Mouse (Mus musculus) kidney, postnatal 25 days (tissue): ENCODE data around the gene Pp2d1.
"Not testable (repeated sequence)": the region's sequence is repeated elsewhere in the genome, so short reads cannot be mapped to it uniquely, and the experiment has no call there.

Experiments
- DNase-seq, 2 experiments: peaks; one replicate each; pipeline ENCODE4 v3.0.0; 2021; ENCODE audit warnings: mixed read lengths in 2 of 2

Pp2d1 gene

DNA sequence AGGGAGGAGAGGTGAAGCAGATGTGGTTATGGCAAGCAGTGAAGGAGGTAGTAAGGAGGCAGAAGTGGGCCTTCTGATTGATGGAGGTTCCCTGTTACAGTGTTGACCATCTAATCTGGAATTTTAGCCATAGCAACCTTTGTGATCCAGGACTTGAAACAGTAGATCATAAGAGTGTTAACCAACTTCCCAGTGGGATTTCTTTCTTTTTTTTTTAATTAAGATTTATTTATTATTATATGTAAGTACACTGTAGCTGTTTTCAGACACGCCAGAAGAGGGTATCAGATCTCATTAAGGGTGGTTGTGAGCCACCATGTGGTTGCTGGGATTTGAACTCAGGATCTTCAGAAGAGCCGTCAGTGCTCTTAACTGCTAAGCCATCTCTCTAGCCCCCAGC lies at the start of gene Pp2d1:
Gene Pp2d1, minus strand, starts transcription at position 101 of the 400 bp plus-strand sequence.
- not testable (repeated sequence) for DNase-seq

DNA sequence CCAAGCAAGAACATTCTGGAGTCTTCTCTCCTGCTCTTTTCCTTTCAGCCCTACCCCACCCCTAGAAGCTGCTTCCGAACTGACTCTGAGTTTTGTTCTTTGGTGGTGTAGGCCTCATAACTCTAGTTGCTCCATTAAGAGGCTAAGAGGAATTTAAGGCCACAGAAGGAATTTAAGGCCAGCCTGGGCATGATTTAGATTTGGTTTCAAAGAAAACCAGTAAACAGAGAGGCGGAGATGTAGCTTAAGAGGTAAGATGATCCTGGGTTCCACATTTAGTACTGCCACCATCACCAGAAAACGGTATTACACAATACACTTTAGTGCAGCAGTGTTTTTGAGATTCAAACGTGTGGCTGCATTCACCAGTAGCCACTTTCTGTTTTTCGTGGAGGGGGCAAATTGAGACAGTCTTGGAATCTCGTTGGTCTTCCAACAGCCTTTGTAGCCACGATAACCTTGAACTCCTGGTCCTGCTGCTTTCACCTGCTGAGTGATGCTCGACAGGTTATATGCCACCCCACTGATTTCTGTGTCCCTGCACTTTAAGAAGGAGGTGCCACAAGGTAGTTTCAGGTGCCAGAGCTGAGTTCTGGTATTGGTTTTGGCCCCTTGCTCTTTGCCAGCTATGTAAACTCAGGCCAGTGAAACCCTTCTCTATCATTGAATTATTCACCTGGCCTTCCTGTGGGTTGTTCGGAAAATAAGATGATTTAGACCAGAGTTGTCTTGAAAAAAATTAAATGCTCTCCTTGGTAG lies 49.0 kb upstream of the Pp2d1 start:
- DNase-seq, result no peak

DNA sequence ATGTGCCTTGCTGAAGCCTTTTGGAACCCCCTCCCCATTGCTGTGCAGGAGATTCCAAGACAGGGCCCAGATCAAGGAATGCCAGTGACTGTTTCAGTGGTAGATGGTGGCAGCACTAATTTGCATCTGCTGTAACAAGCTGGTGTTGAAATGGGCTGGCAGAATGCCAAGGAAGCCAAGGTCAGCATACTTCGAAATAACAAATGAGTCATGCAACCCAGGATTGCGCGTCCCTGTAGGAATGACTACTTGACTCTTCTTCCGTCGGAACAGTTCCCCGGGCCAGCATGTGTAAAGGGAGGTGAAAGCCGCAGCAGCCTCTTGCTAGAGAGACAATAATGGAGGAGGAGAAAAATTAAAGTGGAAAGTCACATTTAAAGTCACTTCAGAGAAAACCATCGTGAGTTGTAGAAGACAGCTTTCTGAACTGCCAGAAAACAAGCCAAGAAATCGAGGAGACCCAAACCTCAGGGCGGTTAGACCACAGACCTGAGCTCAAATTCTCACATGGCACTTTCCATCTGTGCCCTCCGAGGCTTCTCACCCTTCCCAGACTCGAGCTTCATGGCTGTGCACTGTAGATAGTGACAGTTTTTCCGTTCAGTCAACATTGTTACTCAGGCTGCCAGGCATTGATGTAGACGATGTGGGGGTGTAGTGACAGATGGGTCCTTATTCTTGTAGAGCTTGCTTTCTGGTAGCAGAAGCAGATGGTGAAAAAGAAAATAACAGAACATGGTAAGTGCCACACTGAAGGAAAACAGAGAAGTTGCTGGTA lies 48.0 kb upstream of the Pp2d1 start:
- DNase-seq, result peak; percentile 95 to 96

DNA sequence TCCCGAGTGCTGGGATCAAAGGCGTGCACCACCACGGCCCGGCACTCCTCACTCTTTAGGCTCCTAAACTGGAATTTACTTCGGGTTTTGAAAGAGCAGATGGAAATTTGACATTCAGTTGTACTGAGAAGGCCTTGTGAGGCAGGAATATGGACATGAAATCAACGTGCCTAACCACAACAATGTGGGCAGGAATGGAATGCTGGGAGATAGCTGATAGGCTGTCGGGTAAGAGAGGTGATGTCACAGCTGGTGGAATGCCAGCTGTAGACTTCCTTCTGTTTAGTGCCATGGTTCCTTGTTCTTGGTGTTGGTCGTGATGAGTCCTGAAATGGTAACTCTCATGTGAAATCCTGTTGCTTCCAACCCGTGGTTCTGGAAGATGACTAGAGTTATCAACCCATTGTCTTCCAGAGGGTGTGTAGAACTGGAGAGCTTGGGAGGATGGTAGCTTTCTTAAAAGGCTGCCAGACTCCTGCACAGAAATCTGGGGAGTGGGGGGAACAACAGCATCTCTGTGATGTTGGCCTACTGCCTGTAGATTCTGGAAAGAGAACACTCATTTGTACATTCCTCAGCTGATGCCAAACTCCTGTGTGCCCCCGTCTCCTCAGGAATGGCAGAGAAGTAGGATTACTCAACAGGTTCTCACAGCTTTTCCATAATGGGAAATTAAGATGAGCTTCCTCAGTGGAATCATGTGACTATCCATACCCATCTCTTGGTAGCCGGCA lies 44.8 kb upstream of the Pp2d1 start:
- DNase-seq, result no peak

DNA sequence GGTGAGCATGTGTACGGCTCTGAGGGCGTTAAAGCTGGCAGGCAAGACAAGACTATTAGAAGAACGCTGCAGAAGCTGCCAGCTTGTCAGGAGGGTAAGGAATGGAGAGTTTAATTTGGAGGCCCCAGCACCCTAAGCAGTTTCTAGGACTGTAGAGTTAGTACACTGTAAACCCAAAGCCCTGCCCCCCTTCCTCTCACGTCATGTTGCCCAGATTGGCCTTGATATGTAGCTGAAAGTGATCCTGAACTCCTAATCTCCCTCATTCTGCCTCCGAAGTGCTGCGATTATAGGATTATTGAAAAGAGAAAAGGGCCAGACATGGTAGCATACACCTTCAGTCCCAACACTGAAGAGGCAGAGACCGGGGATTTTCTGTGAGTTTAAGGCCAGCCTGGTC lies 43.6 kb upstream of the Pp2d1 start:
- no peak for DNase-seq

DNA sequence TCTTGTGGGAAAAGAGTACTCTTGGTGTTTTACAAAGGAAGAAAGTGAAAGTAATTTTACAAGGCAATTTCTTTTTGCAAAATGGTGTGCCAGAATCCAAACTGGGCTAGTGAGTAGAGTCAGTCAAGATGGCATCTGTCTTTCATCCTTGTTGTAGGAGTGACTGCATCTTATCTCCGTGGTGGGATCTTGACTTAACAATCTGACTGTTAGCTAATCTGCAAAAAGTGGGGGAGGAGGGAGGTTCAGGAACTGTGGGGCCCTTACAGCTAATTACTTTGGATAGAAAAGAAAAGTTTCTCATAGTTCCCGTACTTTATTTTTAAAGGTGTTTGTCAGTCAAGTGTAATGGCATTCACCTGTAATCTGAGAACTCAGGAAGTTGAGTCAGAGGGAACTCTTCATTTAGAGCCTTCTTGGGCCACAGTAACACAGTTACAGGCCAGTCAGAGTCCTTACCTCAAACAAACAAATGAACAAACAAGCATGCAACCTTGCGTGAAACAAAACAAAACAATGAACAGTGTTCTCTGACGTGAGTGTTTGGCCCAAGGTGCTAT lies 42.9 kb upstream of the Pp2d1 start:
- DNase-seq, result no peak

DNA sequence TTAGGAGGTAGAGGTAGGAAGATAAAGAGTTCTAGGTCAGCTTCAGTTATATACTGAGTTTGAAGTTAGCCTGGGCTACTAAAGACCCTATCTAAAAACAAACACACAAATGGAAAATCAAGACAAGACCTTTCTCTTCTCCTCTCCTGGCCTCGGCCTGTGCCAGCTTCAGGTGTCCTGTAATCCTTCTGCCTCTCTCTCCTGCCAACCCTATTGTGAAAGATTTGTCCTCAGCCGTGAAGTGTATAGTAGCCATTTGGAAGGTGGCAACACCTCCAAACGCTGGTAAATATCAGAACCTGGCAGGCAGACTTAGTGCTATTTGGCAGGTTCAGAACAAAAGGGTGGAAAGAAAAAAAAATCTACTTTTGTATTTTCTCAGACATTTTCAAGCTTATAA lies 41.0 kb upstream of the Pp2d1 start:
- no peak for DNase-seq

DNA sequence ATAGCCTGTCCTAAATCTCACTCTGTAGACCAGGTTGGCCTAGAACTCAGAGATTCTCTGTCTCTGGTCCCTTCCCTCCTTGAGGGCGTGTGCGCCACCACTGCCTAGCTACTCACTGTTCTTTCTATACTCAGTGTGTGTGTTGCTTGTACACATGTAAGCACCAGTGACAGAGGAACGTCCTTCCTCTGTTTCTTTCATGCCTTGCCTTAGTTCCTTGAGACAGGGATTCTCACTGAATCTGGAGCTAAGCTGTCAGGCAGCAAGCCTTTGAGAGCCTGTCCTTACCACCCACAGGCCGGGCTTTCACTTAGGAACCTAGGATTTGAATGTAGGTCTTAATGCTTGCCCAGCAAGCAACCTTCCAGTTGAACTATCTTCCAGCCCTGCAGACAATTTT lies 40.4 kb upstream of the Pp2d1 start:
- no peak for DNase-seq

DNA sequence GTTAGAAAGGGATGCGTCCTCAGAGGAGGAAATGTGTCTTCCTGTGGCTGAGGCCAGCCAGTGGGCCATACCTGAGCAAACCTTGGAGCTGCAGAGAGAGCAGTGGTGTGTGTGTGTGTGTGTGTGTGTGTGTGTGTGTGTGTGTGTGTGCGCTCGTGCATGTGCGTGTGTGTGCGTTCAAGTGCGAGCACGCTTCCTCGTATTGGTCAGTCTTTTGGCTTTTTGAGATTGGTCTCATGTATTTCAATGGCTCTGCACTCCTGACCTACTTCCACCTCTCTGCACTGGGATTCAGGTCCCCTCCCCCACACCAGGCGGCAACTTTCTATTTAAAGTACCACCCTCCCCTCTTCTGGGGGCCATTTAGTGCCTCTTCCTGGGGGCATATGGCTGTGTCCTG lies 39.5 kb upstream of the Pp2d1 start:
- peak in 1 of 2 experiments; percentile 17 for DNase-seq

DNA sequence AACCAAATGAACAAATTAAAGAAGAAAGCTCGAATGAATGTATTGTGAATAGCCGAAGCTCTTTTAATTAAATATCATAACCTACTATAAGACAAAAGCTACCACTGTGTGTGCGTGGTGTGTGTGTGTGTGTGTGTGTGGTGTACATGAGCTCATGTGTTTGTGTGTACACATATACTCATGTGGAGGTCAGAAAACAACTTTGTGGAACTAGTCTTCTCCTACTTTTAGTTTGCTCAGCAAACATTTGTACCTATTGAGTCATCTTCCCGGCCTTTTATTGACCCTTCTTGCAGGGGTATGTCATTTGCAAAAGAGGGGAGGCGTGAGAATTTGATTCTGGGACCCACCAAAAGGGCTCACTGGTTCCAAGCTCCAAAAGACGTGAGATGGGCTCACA lies 39.0 kb upstream of the Pp2d1 start:
- no peak for DNase-seq

DNA sequence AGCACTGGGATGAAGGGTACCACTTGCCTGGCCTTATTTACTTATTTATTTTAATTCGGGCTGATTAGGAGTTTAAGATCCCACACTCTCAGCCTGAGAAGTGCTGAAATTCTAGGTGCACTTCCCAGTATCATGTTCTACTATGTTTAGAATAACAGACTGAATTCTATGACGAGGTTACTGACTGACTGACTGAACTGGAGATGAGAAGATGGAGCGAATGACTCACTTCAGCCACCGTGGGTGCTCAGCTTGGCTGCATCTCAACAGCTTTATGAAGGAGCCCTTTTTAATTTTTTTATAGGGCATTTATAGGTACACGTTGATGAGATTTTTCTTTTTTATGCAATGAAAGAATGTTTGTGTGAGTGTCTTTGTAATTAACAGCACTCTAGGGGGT lies 38.5 kb upstream of the Pp2d1 start:
- DNase-seq, result no peak

DNA sequence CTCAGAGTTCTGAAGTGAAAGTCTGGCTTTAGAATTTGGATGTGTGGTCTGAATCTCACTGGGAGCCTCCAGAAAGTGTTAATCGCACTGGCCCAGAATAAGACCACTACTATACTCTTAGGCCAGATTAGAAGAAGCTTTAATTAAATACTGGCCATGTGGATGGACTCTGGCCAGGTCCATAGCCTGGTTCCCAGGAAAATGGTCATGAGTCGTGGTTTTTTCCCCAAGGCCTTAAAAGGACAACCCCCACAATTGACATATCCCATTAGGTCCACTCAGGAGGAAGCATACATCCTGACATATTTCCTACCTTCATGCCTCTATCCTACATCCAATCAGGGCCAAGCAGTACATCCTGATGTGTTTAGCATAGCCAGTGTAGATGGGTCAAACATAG lies 37.9 kb upstream of the Pp2d1 start:
- no peak for DNase-seq

DNA sequence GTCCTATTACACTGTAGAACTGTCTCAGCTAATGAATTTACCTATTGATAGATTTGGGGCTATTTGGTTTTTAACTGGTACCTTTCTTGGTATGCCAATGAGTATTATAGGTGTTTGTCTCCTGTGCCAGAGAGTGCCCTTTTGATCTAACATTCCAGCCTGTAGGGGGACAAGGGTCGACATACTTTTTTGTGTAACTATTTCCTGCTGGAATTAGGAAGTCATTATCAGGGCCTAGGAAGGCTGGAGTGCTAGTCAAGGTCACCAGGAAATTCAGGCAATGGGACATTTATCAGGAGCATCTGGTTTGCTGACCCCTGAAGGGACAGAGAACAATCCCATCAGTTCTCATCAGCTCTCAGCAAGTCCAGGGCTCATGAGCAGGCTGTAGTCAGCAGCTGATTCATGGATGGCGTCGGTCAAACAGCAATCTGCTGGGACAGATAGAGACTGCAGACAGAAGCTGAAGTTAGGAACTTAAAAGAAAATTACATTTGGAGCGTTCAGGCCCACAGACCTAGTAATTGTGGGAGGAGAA lies 33.8 kb upstream of the Pp2d1 start:
- DNase-seq, result peak in 1 of 2 experiments; percentile 21

DNA sequence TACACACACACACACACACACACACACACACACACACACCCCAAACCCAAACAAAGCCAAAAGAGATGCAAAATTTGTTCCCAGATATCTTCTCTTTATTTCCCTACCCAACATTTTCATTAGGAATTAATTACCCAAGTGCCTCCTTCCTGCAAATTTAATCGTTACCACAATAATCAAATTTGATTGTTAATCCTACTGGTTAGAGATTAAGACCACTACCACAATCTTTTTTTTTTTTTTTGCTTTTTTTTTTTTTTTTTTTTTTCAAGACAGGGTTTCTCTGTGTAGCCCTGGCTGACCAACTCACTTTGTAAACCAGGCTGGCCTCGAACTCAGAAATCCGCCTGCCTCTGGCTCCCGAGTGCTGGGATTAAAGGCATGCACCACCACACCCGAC lies 31.7 kb upstream of the Pp2d1 start:
- DNase-seq, result not testable (repeated sequence)

DNA sequence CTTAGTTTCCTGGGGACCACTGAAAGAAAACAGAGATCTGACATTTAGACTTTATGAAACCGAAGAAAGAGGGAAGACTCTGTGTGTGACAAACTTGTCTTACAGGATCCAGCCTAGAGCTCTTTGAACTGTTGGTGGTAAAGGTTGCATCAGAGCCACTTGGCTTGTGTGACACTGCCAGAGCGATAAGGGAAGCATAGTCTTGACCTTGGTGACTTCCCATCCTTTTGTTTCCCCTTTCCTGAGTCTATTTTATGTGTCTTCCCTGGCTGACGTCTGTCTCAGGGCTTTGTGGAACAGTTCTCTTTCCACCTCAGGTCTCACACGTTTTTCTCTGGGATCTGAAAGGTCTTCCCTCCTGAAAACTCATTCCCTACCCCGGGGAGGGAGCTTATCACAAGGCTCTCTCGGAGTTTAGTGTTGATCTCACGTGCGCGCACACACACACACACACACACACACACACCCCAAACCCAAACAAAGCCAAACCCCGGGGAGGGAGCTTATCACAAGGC lies 31.2 kb upstream of the Pp2d1 start:
- DNase-seq, result no peak

DNA sequence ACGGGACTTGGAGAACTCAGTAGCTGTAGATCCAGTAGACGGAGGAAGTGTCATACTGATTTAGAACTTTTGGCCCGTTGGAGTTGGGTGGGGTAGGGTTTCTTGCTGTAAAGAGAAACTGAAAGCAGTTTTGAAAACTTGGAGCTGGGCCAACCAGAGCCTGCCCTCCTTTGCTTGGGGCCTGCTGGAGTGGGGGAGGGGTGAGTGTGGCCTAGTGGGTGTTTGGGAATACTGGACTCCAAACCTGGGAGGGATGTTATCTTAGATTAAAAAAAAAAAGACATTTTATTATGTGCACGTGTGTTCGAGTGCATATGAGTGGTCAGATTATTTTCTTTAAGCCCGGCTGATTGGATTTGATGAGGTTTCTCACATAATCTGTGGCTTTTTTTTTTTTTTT lies 30.6 kb upstream of the Pp2d1 start:
- DNase-seq, result peak; percentile 90 to 92

DNA sequence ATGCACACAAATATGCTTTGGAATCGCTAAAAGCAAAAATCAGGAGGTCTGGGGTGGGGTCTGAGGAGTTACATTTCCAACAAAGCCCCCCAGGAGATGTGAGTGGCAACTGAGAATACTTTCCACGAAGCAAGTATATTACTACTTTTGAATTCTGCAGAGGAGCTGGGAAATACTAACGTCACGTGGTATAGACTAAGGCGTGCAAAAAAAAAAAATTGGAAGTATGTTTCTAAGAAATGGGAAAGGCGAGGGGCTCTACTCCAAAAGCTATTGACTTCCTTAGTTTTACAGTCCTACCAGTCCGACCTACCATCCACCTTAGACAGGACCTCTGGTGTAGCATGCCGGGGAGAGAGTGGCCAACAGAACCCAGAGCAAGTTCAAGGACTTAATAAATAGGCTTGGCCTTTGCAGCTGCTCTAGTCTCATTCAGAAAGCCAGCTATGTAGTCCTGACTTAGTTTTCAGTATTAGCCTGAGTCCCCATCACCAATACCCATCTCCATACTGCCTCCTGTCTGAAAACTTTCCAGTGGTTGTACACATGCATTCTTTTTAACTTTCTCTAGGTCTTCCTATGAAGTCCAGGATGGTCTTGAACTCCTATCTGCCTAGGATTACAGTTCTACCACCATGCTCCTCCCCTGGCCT lies 29.6 kb upstream of the Pp2d1 start:
- DNase-seq, result no peak

DNA sequence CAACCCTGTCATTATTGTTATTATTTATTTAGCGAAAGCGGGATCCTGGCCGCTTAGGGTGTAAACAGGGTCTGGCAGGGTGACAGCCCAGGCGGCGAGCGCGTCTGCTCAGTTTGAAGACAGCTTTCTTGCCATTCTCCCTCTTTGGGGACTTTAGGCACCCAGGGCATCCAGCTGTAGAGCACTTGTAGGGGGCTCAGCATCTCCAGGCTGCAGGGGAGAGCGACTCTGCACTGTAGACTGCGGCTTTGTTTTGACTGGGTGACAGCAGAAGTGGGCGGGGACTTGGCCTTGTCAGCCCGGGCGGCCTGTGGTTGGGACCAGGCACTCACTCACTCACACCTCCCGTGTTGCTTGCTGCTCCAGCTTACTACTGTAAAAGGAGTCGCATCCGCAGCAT lies 28.9 kb upstream of the Pp2d1 start:
- peak; percentile 89 to 91 for DNase-seq

DNA sequence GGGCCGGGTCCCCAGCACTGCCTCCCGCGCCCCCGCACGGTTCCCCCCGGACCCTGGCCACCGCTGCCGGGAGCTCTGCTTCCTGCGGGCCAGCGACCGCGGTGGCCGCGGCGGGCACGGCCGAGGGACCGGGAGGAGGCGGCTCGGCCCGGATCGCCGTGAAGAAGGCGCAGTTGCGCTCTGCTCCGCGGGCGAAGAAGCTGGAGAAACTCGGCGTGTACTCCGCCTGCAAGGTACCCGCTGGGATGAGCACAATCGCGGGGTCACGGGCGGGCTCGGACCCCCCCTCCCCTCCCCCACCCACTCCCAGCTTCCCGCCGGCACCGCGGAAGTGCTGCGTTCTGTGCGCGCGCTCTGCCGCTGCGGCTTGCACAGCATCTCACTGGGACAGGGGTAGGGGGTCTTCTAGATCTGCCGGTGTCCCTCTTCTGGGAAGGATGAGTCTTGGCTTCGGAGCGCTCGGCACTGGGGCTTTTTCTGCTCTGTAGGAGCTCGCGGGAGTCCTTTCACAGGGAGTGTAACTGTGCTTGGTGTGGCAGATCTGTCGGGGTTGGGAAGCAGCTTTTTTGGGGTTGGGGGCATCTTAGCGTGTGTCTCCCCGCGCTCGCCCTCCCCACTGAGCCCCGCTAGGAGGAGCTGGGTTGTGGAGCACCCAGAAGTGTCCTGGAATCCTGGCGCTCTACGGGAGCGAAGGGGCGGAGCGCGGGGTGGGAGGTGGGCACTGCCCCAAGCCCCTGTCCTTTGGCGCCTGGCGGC lies 28.3 kb upstream of the Pp2d1 start:
- peak; percentile 43 to 68 for DNase-seq

DNA sequence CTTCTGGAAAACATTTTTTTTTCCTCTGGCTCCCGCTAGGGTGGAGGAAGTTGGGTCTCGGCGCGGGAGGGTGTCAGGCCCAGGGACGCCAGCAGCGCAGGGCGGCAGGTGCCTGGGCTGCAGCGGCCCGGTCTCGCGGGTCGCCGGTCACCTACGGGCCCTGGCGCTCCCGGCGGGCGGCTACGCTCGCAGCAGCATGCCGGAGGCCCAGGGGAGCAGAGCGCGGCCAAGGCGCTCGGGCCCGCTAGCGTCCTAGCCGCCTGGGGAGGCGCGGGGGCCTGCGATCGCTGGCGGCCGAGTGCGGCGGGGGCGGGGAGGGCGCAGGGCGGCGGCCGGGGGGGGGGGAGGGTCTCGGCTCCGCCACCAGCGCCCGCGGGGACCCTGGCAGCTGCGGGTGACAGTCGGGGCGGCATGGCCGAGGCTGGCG lies 27.7 kb upstream of the Pp2d1 start:
- peak; percentile 76 to 89 for DNase-seq

DNA sequence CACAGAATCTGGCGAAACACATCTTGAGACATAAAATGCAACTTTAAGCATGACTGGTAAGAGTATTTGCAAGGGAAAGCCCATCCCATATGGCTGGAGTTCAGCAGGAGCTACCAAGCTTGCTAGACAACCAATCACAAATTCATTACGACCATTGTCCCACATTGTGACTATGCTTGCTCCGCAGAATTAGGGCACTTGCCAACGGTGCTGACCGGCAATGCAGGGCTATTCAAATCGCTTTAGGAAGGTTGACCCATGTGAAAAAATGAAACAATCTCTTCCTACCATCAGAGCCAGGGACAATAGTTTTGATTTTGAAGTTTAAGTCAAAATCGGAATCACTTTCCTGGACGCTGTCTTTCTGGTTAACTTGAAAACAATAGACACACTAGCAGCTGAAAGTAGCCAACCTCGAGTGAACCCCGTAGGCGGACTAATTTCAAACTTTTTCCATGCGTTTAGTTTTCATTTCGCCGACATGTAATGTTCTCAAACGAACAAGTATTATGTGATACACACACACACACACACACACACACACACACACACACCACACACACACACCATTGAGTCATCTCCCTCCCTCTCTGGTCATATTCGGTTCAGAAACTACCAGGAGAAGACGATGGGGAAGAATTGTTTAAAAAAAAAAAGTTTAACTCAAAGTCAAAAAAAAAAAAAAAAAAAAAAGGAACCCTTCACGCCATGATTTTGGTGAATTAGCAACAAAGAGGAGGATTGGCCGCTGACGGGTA lies 27.1 kb upstream of the Pp2d1 start, which contains the start of gene Kat2b:
Gene Kat2b, plus strand, starts transcription at position 701 of the 758 bp plus-strand sequence.
- peak; percentile 51 to 59 for DNase-seq
